ENCODE assay signal across 8 mouse cellular contexts in genomic region chr10:4389036-4389435, GRCm38 (mm10). TPM values are rescaled to one million over a fixed set of nuclear protein-coding genes. Genes with fewer than 3 reads are reported as not detected.
DNase-seq lines count a peak whose midpoint lies in the region; ATAC-seq lines count a peak whose summit lies in the region.

No protein-coding gene starts in this region.

- peak overlapping the region; percentile 98 to 99 for H3K4me3 ChIP-seq in heart, embryonic 14.5 days (ENCODE audit: control insufficient read depth in 1 of 2, insufficient read depth in 1 of 2, low read depth in 1 of 2, low read length in 2 of 2)
- H3K4me3 ChIP-seq in hindbrain, embryonic 11.5 days (ENCODE audit: low read depth, low read length), result peak overlapping the region; percentile 98
- peak overlapping the region; percentile 99 for H3K4me3 ChIP-seq in midbrain, embryonic 12.5 days

- DNase-seq in heart, adult 18-20 months, result no peak
- DNase-seq in NIH3T3 (ENCODE audit: low read depth), result peak; percentile 63
- DNase-seq in hindbrain, embryonic 11.5 days (ENCODE audit: low spot score), result peak; percentile 9
- DNase-seq in frontal cortex, postnatal 14 days (ENCODE audit: low spot score in 2 of 2), result no peak

- no peaks in the 10 kb centered on the region for H3K9me3 ChIP-seq in heart, embryonic 14.5 days (ENCODE audit: control insufficient read depth, low read length)
- no peaks in the 10 kb centered on the region for H3K9me3 ChIP-seq in hindbrain, embryonic 11.5 days (ENCODE audit: control insufficient read depth, low read length)
- no peaks in the 10 kb centered on the region for H3K9me3 ChIP-seq in midbrain, embryonic 12.5 days

- H3K4me1 ChIP-seq in heart, embryonic 14.5 days (ENCODE audit: control insufficient read depth in 2 of 2, insufficient read depth in 2 of 2, low read length in 2 of 2), result peaks cover 6 to 44% of the 10 kb centered on the region in 2 experiments
- H3K4me1 ChIP-seq in hindbrain, embryonic 11.5 days (replicated peaks; ENCODE audit: control insufficient read depth, insufficient read depth, low read length), result peaks cover 4% of the 10 kb centered on the region; the same call in 1 of the 2 replicates
- peaks cover 32% of the 10 kb centered on the region for H3K4me1 ChIP-seq in midbrain, embryonic 12.5 days

- peaks cover 18% of the 10 kb centered on the region for H3K36me3 ChIP-seq in heart, embryonic 14.5 days (ENCODE audit: control insufficient read depth, insufficient read depth, low read length)
- H3K36me3 ChIP-seq in hindbrain, embryonic 11.5 days (ENCODE audit: control insufficient read depth, insufficient read depth, low read length), result no peaks in the 10 kb centered on the region
- peaks cover under 1% of the 10 kb centered on the region; the same call in 1 of the 2 replicates for H3K36me3 ChIP-seq in midbrain, embryonic 12.5 days

- peak overlapping the region in 1 of 2 experiments; percentile 100; a peak in 2 of 4 replicates for H3K27ac ChIP-seq in heart, embryonic 14.5 days (replicated peaks in 1 of 2; ENCODE audit: control insufficient read depth in 1 of 2, insufficient read depth in 1 of 2, low read depth in 2 of 2, low read length in 2 of 2)
- no peak overlapping the region for H3K27ac ChIP-seq in hindbrain, embryonic 11.5 days (ENCODE audit: low read depth, low read length)
- no peak overlapping the region for H3K27ac ChIP-seq in midbrain, embryonic 12.5 days (replicated peaks)

- H3K9ac ChIP-seq in heart, embryonic 14.5 days (ENCODE audit: low read length), result peak overlapping the region; percentile 99
- peak overlapping the region; percentile 98 for H3K9ac ChIP-seq in hindbrain, embryonic 11.5 days (ENCODE audit: low read depth, low read length)
- H3K9ac ChIP-seq in midbrain, embryonic 12.5 days (replicated peaks), result peak overlapping the region; percentile 100

- H3K27me3 ChIP-seq in heart, embryonic 14.5 days (ENCODE audit: control insufficient read depth, insufficient read depth, low read length), result no peaks in the 10 kb centered on the region
- H3K27me3 ChIP-seq in hindbrain, embryonic 11.5 days (ENCODE audit: control insufficient read depth, insufficient read depth, low read length), result no peaks in the 10 kb centered on the region
- no peaks in the 10 kb centered on the region for H3K27me3 ChIP-seq in midbrain, embryonic 12.5 days

- peak overlapping the region; percentile 95 for H3K4me2 ChIP-seq in heart, embryonic 14.5 days (ENCODE audit: low read length)
- peak overlapping the region; percentile 89 for H3K4me2 ChIP-seq in hindbrain, embryonic 11.5 days (replicated peaks; ENCODE audit: low read depth, low read length)
- H3K4me2 ChIP-seq in midbrain, embryonic 12.5 days (replicated peaks), result peak overlapping the region; percentile 85

- no peak for ATAC-seq in heart, embryonic 14.5 days (ENCODE audit: insufficient number of reproducible peaks, insufficient read depth, low FRiP score, low read depth)
- ATAC-seq in hindbrain, embryonic 11.5 days (ENCODE audit: low FRiP score), result no peak
- ATAC-seq in midbrain, embryonic 12.5 days (ENCODE audit: low FRiP score, low read depth), result no peak
- ATAC-seq in monocyte, adult 5-6 weeks (replicated peaks; ENCODE audit: insufficient number of reproducible peaks, low FRiP score, low TSS enrichment, poor library complexity, severe bottlenecking), result no peak
- ATAC-seq in megakaryocyte-erythroid progenitor cell, adult 5-6 weeks (replicated peaks; ENCODE audit: low FRiP score, low TSS enrichment, poor library complexity, severe bottlenecking), result no peak

- WGBS in heart, embryonic 14.5 days, result 5% methylated on average over 10 of the region's 10 CpGs
- 37% methylated on average over 10 of the region's 10 CpGs for WGBS in hindbrain, embryonic 11.5 days
- WGBS in midbrain, embryonic 12.5 days, result 32% methylated on average over 10 of the region's 10 CpGs

RNA-seq across cellular contexts. Expression of gene Zbtb2, which starts 1.1 kb away (rescaled TPM):
- 9.3 and 9.6 TPM in 2 replicates for polyA plus RNA-seq in heart, embryonic 14.5 days (2014; fragmentation: Nextera tagmentation; extraction: Ambion mirVana)
- 1 to 10 TPM; 5.5 to 6.0 TPM for total RNA-seq in heart, adult 18-20 months (2021)
- 20.2 and 23.1 TPM in 2 replicates for polyA plus RNA-seq in hindbrain, embryonic 11.5 days (2014; fragmentation: Nextera tagmentation; extraction: Ambion mirVana)
- polyA plus RNA-seq in midbrain, embryonic 12.5 days (2016; fragmentation: Nextera tagmentation; extraction: Ambion mirVana), result 23.3 and 23.4 TPM in 2 replicates
- total RNA-seq in monocyte, adult 5-6 weeks (2017), result 25.2 to 30.1 TPM (median 28.5 TPM) in 3 replicates
- 7.4 and 7.5 TPM in 2 replicates for total RNA-seq in megakaryocyte-erythroid progenitor cell, adult 5-6 weeks (2014; fragmentation: Nextera tagmentation)
- 7.3 and 11.4 TPM in 2 replicates for total RNA-seq in megakaryocyte-erythroid progenitor cell, adult 5-6 weeks (2017)

RNA-seq across cellular contexts. Expression of gene Rmnd1, which starts 43.2 kb away (rescaled TPM):
- polyA plus RNA-seq in heart, embryonic 14.5 days (2014; fragmentation: Nextera tagmentation; extraction: Ambion mirVana), result 102 and 106 TPM in 2 replicates
- total RNA-seq in heart, adult 18-20 months (2021), result 10 to 100 TPM; 65.8 to 66.0 TPM
- 49.0 and 51.9 TPM in 2 replicates for polyA plus RNA-seq in hindbrain, embryonic 11.5 days (2014; fragmentation: Nextera tagmentation; extraction: Ambion mirVana)
- 49.0 and 53.7 TPM in 2 replicates for polyA plus RNA-seq in midbrain, embryonic 12.5 days (2016; fragmentation: Nextera tagmentation; extraction: Ambion mirVana)
- total RNA-seq in monocyte, adult 5-6 weeks (2017), result 36.2 to 50.5 TPM (median 46.3 TPM) in 3 replicates
- 65.2 and 101 TPM in 2 replicates for total RNA-seq in megakaryocyte-erythroid progenitor cell, adult 5-6 weeks (2014; fragmentation: Nextera tagmentation)
- 40.5 and 66.1 TPM in 2 replicates for total RNA-seq in megakaryocyte-erythroid progenitor cell, adult 5-6 weeks (2017)

RNA-seq across cellular contexts. Expression of gene Armt1, which starts 43.2 kb away (rescaled TPM):
- 13.9 and 16.8 TPM in 2 replicates for polyA plus RNA-seq in heart, embryonic 14.5 days (2014; fragmentation: Nextera tagmentation; extraction: Ambion mirVana)
- total RNA-seq in heart, adult 18-20 months (2021), result 10 to 100 TPM in 1 of 2 experiments, 1 to 10 TPM in 1; 8.8 to 10.1 TPM
- 27.6 and 27.7 TPM in 2 replicates for polyA plus RNA-seq in hindbrain, embryonic 11.5 days (2014; fragmentation: Nextera tagmentation; extraction: Ambion mirVana)
- 23.1 TPM in 2 replicates for polyA plus RNA-seq in midbrain, embryonic 12.5 days (2016; fragmentation: Nextera tagmentation; extraction: Ambion mirVana)
- 14.9 to 33.3 TPM (median 21.4 TPM) in 3 replicates for total RNA-seq in monocyte, adult 5-6 weeks (2017)
- 40.4 and 50.3 TPM in 2 replicates for total RNA-seq in megakaryocyte-erythroid progenitor cell, adult 5-6 weeks (2014; fragmentation: Nextera tagmentation)
- total RNA-seq in megakaryocyte-erythroid progenitor cell, adult 5-6 weeks (2017), result 28.8 and 44.3 TPM in 2 replicates

Comparison
In these comparisons a context has a peak if more than half of its experiments do, and no peak if none do; other contexts are left out.
1. DNase-seq: peak in NIH3T3 (single experiment) and hindbrain, embryonic 11.5 days (single experiment); none in heart, adult 18-20 months (0 of 2) and frontal cortex, postnatal 14 days (0 of 2).
2. Peak in every context shown above with its lines, with median percentiles within 50 percentile points of each other: H3K4me2 ChIP-seq, H3K4me3 ChIP-seq and H3K9ac ChIP-seq.